Comparison of ENCODE assay signal across 9 mouse cellular contexts in genomic region chr2:146062330-146063092, GRCm38 (mm10).
A peak's percentile ranks its signal among the peaks of the same experiment; 100 is the strongest.
DNase-seq lines count a peak whose midpoint lies in the region; ATAC-seq lines count a peak whose summit lies in the region.
"Had no signal": no experiment of that assay in that cellular context is flagged by ENCODE, and none has a peak within 500 bp of the region (broad histone marks: within the 10 kb centered on the region; RNA-seq: fewer than 3 reads in every experiment).

No protein-coding gene starts in this region.

- DNase-seq in kidney, postnatal 14 days, result no peak
- DNase-seq in embryo, embryonic 9.5 days (ENCODE audit: extremely low spot score), result peak; percentile 38
- DNase-seq in induced T-regulatory cell, adult 2 months (ENCODE audit: low read depth), result peak; percentile 46
- peak; percentile 28 for DNase-seq in neural tube, embryonic 10.5 days (ENCODE audit: extremely low spot score, low spot score)
- DNase-seq in thymus, postnatal 36 days, result no peak
- DNase-seq in left cerebral cortex, postnatal 14 days (ENCODE audit: low spot score in 2 of 2), result no peak
- no peak for DNase-seq in cerebellum, postnatal 36 days
- DNase-seq: heart, adult 18-20 months had no signal

- peak overlapping the region; percentile 3; the same call in 1 of the 2 replicates for H3K4me2 ChIP-seq in kidney, embryonic 16.5 days (replicated peaks; ENCODE audit: low read depth, low read length)

- no peak overlapping the region for H3K27ac ChIP-seq in kidney, embryonic 16.5 days (ENCODE audit: low read length)

- no peaks in the 10 kb centered on the region for H3K27me3 ChIP-seq in kidney, embryonic 16.5 days (ENCODE audit: insufficient read depth, low read length)

- H3K4me1 ChIP-seq in kidney, embryonic 16.5 days (ENCODE audit: insufficient read depth, low read length), result no peaks in the 10 kb centered on the region

- H3K4me3 ChIP-seq in kidney, embryonic 16.5 days (ENCODE audit: low read length), result no peak overlapping the region

- intact Hi-C loops in left cerebral cortex, postnatal 14 days (cut with DNase I), result no loop called here

- no peak for ATAC-seq in kidney, embryonic 16.5 days (ENCODE audit: low FRiP score, low TSS enrichment)

- H3K9ac ChIP-seq in kidney, embryonic 16.5 days (replicated peaks; ENCODE audit: low read length), result no peak overlapping the region

- H3K36me3 ChIP-seq in kidney, embryonic 16.5 days (ENCODE audit: insufficient read depth, low read length), result no peaks in the 10 kb centered on the region

- H3K9me3 ChIP-seq in kidney, embryonic 16.5 days (ENCODE audit: low read length), result no peaks in the 10 kb centered on the region

- WGBS in kidney, embryonic 16.5 days, result 47% methylated on average over 13 of the region's 13 CpGs

Comparison
In these comparisons a context has a peak if more than half of its experiments do, and no peak if none do; other contexts are left out.
1. DNase-seq: peak in embryo, embryonic 9.5 days (single experiment), induced T-regulatory cell, adult 2 months (single experiment) and neural tube, embryonic 10.5 days (single experiment); none in kidney, postnatal 14 days (single experiment), thymus, postnatal 36 days (0 of 2), left cerebral cortex, postnatal 14 days (0 of 2) and cerebellum, postnatal 36 days (0 of 2).